Mouse (Mus musculus): Measurements from ENCODE around the gene Lrrc15.
A peak's percentile ranks its signal among the peaks of the same experiment; 100 is the strongest.

Lrrc15 gene

GRCm38 (mm10) chr16:30282844-30283495, at the start of gene Lrrc15:
Lrrc15 (minus strand) TSS chr16:30283256.
- no peak for DNase-seq (ENCODE audit: low read depth, low spot score)

- no peak for DNase-seq (ENCODE audit: low read depth, low spot score)
Observed at GRCm38 (mm10) chr16:30314236-30314635, 31.2 kb upstream of the Lrrc15 start.

- DNase-seq (ENCODE audit: low read depth, low spot score): no peak
Observed at GRCm38 (mm10) chr16:30310647-30311046, 27.6 kb upstream of the Lrrc15 start, which contains the start of gene Gp5. Gp5 (minus strand) TSS chr16:30310779.

- no peak for DNase-seq (ENCODE audit: low read depth, low spot score)
Observed at GRCm38 (mm10) chr16:30310171-30310515, 27.1 kb upstream of the Lrrc15 start.

GRCm38 (mm10) chr16:30309395-30310170, 26.5 kb upstream of the Lrrc15 start:
- DNase-seq (ENCODE audit: low read depth, low spot score): no peak

- DNase-seq (ENCODE audit: low read depth, low spot score): peak; percentile 55
Observed at GRCm38 (mm10) chr16:30308616-30309394, 25.7 kb upstream of the Lrrc15 start.

GRCm38 (mm10) chr16:30307961-30308615, 25.0 kb upstream of the Lrrc15 start:
- DNase-seq (ENCODE audit: low read depth, low spot score): no peak

GRCm38 (mm10) chr16:30307306-30307705, 24.2 kb upstream of the Lrrc15 start:
- DNase-seq (ENCODE audit: low read depth, low spot score): no peak

GRCm38 (mm10) chr16:30306102-30306501, 23.0 kb upstream of the Lrrc15 start:
- no peak for DNase-seq (ENCODE audit: low read depth, low spot score)

- DNase-seq (ENCODE audit: low read depth, low spot score): no peak
Observed at GRCm38 (mm10) chr16:30304236-30304635, 21.2 kb upstream of the Lrrc15 start.

GRCm38 (mm10) chr16:30303411-30303810, 20.4 kb upstream of the Lrrc15 start:
- no peak for DNase-seq (ENCODE audit: low read depth, low spot score)

GRCm38 (mm10) chr16:30302686-30303085, 19.6 kb upstream of the Lrrc15 start:
- no peak for DNase-seq (ENCODE audit: low read depth, low spot score)

GRCm38 (mm10) chr16:30299711-30300277, 16.7 kb upstream of the Lrrc15 start:
- no peak for DNase-seq (ENCODE audit: low read depth, low spot score)

GRCm38 (mm10) chr16:30297450-30297849, 14.4 kb upstream of the Lrrc15 start:
- DNase-seq (ENCODE audit: low read depth, low spot score): no peak

GRCm38 (mm10) chr16:30296601-30297275, 13.7 kb upstream of the Lrrc15 start:
- no peak for DNase-seq (ENCODE audit: low read depth, low spot score)

- no peak for DNase-seq (ENCODE audit: low read depth, low spot score)
Observed at GRCm38 (mm10) chr16:30295106-30295505, 12.1 kb upstream of the Lrrc15 start.

GRCm38 (mm10) chr16:30290436-30290835, 7.4 kb upstream of the Lrrc15 start:
- DNase-seq (ENCODE audit: low read depth, low spot score): no peak

GRCm38 (mm10) chr16:30285701-30286100, 2.6 kb upstream of the Lrrc15 start:
- DNase-seq (ENCODE audit: low read depth, low spot score): no peak

- DNase-seq (ENCODE audit: low read depth, low spot score): no peak
Observed at GRCm38 (mm10) chr16:30283743-30284337, 784 bp upstream of the Lrrc15 start.

- no peak for DNase-seq (ENCODE audit: low read depth, low spot score)
Observed at GRCm38 (mm10) chr16:30280676-30281297, 2.3 kb downstream of the Lrrc15 start.

Data from brain, embryonic 18.5 days (tissue).